Mouse (Mus musculus): Measurements from ENCODE around the gene Krt87.

Krt87 gene

DNA sequence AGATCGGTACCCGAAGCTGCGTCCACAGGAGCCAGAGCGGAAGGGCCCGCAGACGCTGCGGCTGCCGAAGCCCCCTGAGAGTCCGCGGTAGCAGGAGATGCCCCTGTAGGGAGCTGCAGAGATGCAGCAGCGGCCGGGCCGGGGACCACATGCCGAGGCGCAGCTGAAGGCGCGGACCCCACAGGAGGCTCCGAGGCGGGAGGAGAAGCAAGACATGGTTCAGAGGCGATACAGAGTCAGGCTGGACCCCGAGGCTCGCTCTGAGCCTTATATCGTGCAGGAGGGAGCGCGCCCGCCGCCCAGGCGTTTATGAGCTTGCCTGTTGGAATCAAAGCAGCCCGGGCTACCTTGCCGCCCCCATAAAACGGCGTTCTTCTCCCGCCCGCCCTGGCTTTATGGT lies at the start of gene Krt87:
Gene Krt87, minus strand, starts transcription at position 250 of the 400 bp plus-strand sequence.
- DNase-seq = no peak

DNA sequence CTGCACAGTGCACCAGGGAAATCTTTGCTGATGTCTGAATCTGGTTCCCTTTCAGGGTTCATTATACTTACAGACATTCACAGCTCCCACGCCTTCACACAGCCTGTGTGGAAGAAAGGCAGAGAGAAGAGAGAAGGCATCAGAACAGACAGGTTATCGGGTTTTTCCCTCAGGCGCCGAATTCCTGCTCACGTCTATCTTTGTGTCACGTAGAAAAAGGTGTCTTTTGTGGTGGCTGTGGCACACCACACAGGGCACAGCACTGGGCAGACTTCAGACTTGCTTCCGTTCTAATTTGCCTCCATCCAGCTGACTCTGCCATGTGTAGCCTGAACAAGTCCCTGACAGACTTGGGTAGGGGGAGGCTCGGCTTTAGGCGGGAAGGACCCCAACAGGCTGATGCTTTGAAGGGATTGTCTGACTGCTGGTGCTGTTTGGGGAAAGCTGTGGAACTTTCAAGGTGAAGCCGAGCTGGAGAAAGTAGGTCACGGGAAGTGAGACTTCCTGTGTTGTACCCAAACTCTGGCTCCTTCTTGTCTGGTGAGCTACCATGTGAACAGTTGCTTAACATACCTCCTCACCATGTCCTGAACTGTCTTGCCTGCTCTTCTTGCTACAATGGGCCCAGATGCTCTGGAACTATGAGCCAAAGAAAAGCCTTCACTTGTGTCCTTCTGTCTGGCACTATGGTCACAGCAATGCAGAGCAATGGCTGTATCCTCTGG lies 47.5 kb upstream of the Krt87 start:
- no peak for DNase-seq

DNA sequence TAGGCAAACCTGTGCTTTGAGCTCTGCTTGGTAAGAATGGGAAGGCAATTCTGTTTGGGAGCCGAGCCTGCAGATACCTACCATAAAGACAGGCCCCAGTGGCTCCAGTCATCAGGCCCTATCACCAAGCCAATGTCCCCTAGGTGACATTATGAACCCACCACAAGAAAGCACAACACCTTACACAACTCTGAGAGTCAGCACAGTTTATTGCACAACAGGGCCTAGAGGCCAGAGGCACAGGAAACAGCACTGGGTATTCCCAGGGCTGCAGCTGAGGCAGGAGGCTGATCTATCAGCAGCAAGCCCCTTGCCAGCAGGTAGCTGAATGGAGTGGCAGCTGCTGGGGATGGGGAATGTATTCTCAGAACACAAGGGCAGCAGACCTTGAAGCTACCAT lies 46.3 kb upstream of the Krt87 start:
- no peak for DNase-seq

- no peak for DNase-seq
Measured at GRCm38 (mm10) chr15:101483646-101484045, 45.0 kb upstream of the Krt87 start.

GRCm38 (mm10) chr15:101482056-101482455 lies 43.5 kb upstream of the Krt87 start:
- no peak for DNase-seq

- no peak for DNase-seq
Measured at GRCm38 (mm10) chr15:101479666-101480060, 41.1 kb upstream of the Krt87 start.

GRCm38 (mm10) chr15:101479007-101479665 lies 40.5 kb upstream of the Krt87 start:
- peak; percentile 50 to 74 for DNase-seq

DNA sequence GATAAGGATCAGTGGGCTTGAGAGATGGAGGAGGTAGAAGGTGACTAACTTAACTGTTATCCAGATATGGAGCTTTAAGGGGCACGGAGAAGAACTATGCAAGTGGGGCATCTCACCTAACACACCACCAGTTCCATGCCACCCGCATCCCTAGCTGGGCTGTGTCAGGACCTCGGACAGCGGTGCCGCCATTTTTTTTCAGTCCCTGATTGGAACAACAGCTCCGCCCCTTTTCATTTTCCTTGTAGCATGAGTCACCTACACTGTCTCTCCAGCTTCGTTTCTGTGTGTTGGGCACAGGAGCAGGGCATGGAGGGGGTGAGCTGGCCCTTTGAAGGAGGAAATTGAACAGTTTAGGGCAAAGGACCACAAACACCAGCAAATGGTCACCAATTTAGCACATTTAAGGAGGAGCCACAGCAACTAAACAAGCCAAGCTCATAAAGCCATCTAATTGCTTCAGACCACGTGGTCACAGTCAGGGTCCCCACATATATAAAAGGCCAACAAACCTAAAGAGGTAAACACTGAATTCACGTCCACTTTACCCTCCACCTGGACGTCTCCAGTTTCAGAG lies 34.4 kb upstream of the Krt87 start, which contains the start of gene Krt86:
Gene Krt86, plus strand, starts transcription at position 527 of the 577 bp plus-strand sequence.
- DNase-seq = no peak

DNA sequence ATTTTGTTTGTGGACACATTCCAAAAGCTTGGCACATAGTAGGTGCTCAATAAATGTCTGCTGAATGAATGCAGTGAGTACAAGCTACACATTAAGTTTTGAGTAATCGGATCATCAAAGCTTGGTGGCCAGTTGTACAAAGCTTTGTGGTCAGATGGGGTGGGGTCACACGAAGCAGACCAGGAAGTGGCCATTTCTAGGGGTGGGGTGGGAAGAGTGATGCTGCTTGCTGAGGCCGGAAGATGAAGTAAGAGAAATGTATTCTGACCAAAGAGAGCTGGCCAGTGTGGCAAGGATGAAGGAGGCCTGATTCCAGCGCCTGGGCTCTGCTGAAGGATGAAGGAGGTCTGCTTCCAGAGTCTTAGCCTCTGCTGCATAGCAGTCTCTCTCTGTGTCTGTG lies 30.5 kb upstream of the Krt87 start:
- no peak for DNase-seq

DNA sequence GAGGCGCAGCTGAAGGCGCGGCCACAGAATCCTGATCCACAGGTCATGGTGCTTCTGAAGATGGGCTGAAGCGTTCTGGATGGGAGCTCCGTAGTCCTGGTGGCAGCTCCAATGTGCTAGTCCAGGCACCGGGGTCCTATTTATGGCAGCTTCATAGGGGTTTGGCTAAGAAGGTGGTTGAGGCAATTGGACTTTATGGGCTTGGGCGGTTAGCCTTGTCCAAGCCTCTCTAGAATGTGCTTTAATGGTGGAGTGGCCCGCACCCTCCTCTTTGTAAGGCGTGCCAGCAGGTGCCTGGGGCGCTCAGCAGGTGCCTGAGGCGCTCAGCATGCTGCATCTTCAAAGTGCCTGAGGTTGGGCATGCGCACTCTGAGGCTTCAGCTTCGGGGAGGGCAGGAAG lies 25.0 kb upstream of the Krt87 start, which contains the start of gene Krt81:
Gene Krt81, minus strand, starts transcription at position 101 of the 400 bp plus-strand sequence.
- DNase-seq = no peak

GRCm38 (mm10) chr15:101459283-101459682 lies 20.7 kb upstream of the Krt87 start:
- no peak for DNase-seq

DNA sequence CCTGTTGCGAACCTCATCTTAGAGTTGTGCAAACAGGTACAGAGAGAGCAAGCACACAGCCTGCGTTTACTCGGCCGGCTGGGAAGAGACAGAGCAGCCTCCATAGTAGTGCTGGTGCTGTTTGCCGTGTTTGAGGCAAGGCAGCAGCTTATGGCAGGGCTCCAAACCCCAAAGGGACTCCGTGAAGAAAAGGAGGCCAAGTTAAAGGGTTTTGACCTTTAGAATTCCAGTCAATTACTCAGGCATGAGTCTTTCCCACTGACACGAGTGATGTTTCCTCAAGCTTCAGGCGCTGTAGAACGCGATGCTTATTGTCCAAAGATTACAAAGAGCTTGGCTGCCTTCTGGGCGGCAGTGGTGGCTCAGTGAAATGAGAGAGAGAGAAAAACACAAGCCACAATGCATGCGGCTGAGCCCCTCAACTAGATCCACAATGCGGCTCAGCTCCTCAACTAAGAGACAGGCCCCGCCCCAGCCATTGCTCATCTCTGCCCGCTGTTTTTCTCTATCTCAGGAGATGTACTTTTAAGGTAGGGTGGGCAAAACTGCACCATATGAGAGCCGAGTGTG lies 19.8 kb upstream of the Krt87 start:
- peak in 1 of 2 experiments; percentile 17 for DNase-seq

GRCm38 (mm10) chr15:101455891-101456290 lies 17.3 kb upstream of the Krt87 start:
- DNase-seq = no peak

GRCm38 (mm10) chr15:101455292-101455691 lies 16.7 kb upstream of the Krt87 start:
- no peak for DNase-seq

GRCm38 (mm10) chr15:101454774-101455173 lies 16.2 kb upstream of the Krt87 start:
- peak in 1 of 2 experiments; percentile 41 for DNase-seq

DNA sequence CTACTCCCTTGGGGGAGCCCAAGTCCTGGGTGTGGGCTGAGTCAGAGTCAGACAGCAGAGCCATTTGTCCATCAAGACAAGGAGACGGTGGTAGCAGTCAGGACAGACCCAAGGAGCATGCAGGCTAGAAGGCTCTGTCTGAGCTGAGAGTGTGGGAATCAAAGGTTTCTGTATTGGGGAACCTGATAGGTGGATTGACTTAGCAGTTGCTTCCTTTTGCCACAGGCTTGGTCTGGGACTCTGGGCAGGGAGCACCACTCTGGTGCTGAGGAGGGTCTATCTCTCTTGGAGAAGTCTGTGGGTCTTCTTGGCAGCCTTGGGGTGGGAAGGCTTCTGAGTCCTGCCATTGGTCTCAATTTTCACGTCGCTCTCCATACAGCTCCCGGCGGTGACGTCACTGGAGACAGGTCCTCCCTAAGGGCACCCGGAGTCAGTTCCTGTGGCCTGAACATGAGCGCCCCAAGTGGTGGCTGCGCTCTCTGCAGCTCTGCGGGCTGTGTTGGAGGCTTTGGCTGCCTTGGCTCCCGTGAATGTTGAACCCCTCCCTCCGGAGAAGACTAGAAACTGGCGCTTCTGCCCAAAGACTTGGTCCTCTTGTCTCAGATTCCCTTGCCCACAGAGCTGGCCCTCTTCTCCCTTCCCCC lies 14.6 kb upstream of the Krt87 start:
- peak; percentile 86 to 90 for DNase-seq

DNA sequence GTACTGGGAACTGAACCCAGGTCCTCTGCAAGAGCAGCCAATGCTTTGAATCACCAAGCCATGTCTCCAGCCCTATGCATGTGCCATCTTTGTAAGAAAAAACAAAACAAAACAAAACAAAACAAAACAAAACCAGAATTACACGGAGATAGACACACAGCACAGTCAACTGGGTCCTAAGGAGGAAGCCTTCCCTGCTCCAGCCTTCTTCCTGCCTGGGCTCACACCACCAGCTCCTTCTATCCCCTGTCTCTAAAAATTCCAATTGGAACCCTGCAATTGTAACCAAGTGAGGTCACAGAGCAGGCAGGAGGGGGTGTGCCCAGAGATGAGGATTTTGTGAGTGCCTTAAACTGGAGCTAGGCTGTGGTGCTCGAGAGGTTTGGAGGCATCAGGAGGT lies 8.8 kb upstream of the Krt87 start, which contains the start of gene Krt88:
Gene Krt88, plus strand, starts transcription at position 301 of the 400 bp plus-strand sequence.
- DNase-seq = no peak

GRCm38 (mm10) chr15:101446572-101446971 lies 8.0 kb upstream of the Krt87 start:
- no peak for DNase-seq

DNA sequence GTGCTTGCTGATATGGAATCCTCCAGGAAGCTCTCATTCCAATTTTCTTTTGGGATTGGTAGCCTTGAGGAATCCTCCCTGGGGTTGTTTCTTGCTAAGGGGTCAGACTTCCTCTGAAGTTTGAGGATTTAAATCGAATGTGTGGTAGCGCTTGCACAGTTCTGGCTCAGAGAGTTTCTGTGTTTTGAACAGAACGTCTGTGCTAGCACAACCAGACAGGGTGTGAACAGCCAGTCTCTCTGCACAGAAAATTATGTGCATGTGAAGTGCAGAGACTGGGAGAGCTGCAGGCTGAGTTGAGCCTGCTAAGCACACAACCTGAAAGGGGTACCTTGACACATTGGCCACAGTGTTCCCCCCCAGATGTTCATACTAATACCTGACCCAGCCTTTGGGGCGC lies 2.2 kb upstream of the Krt87 start:
- DNase-seq = no peak

GRCm38 (mm10) chr15:101436611-101437010 lies 2.0 kb downstream of the Krt87 start:
- peak in 1 of 2 experiments; percentile 47 for DNase-seq

- peak; percentile 69 to 81 for DNase-seq
Measured at GRCm38 (mm10) chr15:101424914-101425313, 13.7 kb downstream of the Krt87 start.

DNA sequence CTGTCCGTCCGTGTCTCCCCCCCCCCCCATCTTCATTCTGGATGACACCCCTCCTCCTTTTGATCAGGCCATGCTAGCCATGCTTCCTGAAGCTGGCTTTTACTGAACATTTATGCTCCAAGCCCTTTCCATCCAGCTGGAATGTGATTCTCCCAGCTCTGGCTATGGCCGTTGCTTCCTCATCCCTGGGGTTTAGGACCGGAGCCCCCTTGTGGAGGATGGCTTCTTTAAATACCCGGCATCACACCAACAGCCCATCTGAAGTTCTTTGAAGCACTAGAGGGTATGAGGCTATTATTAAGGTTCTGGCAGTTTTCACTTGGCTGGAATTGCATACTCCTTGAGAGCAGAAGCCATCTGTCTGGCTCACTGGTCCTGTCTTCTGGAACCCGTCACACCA lies 17.7 kb downstream of the Krt87 start:
- DNase-seq = no peak

DNA sequence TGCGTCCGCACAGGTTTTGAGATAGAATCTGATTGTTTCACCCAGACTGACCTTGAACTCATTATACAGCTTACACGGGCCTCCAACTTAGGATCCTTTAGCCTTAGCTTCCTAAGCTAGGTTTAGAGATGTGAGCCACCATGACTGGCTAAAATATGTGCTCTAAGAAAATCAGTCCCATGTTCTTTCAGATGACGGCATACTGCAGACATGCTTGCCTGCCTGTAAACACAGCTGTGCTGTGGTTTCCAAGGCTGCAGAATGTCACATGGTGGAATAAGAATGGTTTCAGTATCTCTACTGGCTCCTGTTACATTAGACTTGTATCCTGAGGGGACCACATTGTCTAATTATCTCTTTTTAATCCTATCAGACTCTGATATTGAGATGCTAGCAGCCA lies 19.7 kb downstream of the Krt87 start:
- no peak for DNase-seq

All from lung, adult 18-20 months (tissue).